Mouse (Mus musculus): ENCODE results near the gene Fam19a1.

- no peak for TF ChIP-seq EP300 (IDR thresholded peaks at IDR 0.05; ENCODE audit: low read depth)
- no peak for TF ChIP-seq CTCF (IDR thresholded peaks at IDR 0.05; ENCODE audit: low read depth)
Observed at GRCm38 (mm10) chr6:96098225-96098624, 14.7 kb upstream of the Fam19a1 start.
